Mouse (Mus musculus): ENCODE data around the gene Iba57.

The Iba57 gene

GRCm38 (mm10) chr11:59132065-59132464 lies 31.5 kb downstream of the Iba57 start:
- DNase-seq = no peak

- DNase-seq = no peak
Observed at GRCm38 (mm10) chr11:59131348-59131919, 32.1 kb downstream of the Iba57 start.

DNA sequence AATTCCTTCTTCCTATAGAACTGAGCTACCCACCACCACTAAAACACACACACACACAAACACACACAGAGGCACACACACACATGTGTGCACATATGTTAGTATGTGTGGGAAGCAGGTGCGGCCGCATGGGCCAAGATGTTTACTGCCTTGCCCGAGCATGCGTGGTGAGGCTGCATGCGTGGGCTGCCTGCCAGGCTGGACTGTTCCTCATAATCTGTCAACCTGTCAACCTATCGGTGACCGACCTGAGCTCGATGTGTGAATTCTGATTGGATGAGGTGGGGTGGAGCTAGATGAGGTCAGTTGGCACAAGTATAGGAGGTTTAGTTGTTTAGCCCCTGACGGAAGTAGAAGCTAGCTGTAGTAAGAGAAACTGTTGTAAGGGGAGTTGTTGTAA lies 32.8 kb downstream of the Iba57 start:
- DNase-seq = no peak

DNA sequence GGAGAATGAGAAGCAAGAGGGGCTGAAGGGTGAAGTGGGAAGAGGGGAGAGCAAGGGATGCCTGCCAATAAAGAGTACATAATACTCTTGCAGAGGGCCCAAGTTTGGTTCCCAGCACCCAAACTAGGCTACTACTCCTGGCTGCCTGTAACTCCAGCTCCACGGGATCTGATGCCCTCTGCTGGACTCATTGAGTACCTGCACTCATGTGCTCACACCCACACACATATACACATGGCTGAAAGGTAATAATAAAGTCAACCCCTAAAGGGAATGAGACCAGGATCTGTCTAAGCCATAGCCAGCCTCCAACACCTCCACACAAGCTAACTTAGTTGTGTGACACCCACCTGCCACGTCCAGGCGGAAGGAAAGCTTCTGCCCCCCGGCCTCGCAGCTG lies 57.6 kb downstream of the Iba57 start:
- DNase-seq = no peak

Measured in lung, postnatal 36 days (tissue).